In the genomic region with DNA sequence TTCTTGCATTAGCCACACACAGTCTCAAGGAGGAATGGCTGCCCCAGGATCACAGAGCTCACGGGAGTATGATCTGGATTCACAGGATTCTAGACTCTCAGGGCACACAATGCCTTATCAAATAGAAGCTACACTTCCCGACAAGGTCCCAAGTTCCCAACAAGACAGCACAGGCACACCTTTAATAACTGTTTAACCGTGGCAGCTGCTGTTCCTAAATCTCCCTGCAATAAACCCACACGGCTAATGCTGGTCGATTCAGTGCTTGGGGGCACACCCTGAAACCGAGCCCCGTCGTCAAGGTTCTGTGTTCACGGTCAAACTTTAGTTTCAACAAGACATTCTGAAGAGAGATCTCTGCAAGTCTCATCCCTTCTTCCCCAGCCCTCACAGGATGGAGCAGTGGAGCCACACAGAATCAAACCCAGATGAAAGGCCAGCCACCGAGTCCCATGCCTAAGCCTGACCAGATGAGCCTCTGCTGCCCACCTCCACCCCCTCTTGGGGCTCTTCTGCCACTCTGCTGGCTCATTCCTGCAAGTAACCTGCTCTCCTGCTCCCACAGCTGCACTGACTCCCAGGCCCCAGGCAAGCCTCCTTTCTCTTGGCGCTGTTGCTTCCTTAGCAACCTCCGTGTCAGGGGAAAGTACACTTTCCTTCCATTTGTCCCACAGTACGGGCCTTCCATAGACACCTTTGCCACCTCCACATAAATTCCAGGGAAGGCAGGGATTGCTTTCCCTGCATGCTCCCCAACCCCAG, we compare ENCODE assay signal across 8 mouse cellular contexts.
DNase-seq lines count a peak whose midpoint lies in the region; ATAC-seq lines count a peak whose summit lies in the region.
"Had no signal": no experiment of that assay in that cellular context is flagged by ENCODE, and none has a peak within 500 bp of the region (broad histone marks: within the 10 kb centered on the region; RNA-seq: fewer than 3 reads in every experiment).

No protein-coding gene starts in this region.

- H3K9me3 ChIP-seq in hindbrain, embryonic 10.5 days: no peaks in the 10 kb centered on the region
- H3K9me3 ChIP-seq in midbrain, embryonic 10.5 days (replicated peaks): no peaks in the 10 kb centered on the region

- no peak overlapping the region for H3K4me3 ChIP-seq in hindbrain, embryonic 10.5 days
- H3K4me3 ChIP-seq in midbrain, embryonic 10.5 days: no peak overlapping the region

- peak; percentile 38 for DNase-seq in retina, postnatal 1 day
- DNase-seq in retina, embryonic 14.5 days (ENCODE audit: low spot score): no peak
- DNase-seq in hindbrain, embryonic 10.5 days (ENCODE audit: low spot score): no peak
- no peak for DNase-seq in midbrain, embryonic 10.5 days (ENCODE audit: low spot score)
- DNase-seq in ovary, postnatal 36 days (ENCODE audit: low spot score): no peak
- DNase-seq in spleen, postnatal 36 days (ENCODE audit: low spot score in 2 of 2): no peak
- DNase-seq: right cerebral cortex, postnatal 25 days had no signal

- H3K27me3 ChIP-seq in hindbrain, embryonic 10.5 days (ENCODE audit: insufficient read depth, poor library complexity, severe bottlenecking): no peaks in the 10 kb centered on the region
- H3K27me3 ChIP-seq in midbrain, embryonic 10.5 days (ENCODE audit: low read depth, poor library complexity, severe bottlenecking): no peaks in the 10 kb centered on the region

- no peaks in the 10 kb centered on the region for H3K36me3 ChIP-seq in hindbrain, embryonic 10.5 days
- H3K36me3 ChIP-seq in midbrain, embryonic 10.5 days: no peaks in the 10 kb centered on the region

- ATAC-seq in granulocyte monocyte progenitor cell, adult 5-6 weeks (replicated peaks; ENCODE audit: poor library complexity, severe bottlenecking): no peak

- 86% methylated on average over 13 of the region's 13 CpGs for WGBS in hindbrain, embryonic 10.5 days
- 88% methylated on average over 13 of the region's 13 CpGs for WGBS in midbrain, embryonic 10.5 days

- H3K4me1 ChIP-seq in hindbrain, embryonic 10.5 days (replicated peaks): peaks cover 20% of the 10 kb centered on the region
- peaks cover 14% of the 10 kb centered on the region for H3K4me1 ChIP-seq in midbrain, embryonic 10.5 days

- H3K27ac ChIP-seq in hindbrain, embryonic 10.5 days: peak overlapping the region; percentile 76
- H3K27ac ChIP-seq in midbrain, embryonic 10.5 days (replicated peaks): peak overlapping the region; percentile 77
